Mouse (Mus musculus) ovary, adult 2 months (tissue): ENCODE measurements around the gene Cacna1g. TPM values are rescaled to one million over a fixed set of nuclear protein-coding genes. Genes with fewer than 3 reads are reported as not detected.

Experiments
- polyA plus RNA-seq: library from polyadenylated mRNA; depleted of rRNA; stranded (reverse); fragments of >200 nt; gene quantifications from 2 replicates; pipeline ENCODE4 v1.2.3, GENCODE M21; 2012; rRNA removed

The Cacna1g gene
- 30.4 and 39.4 TPM in 2 replicates for polyA plus RNA-seq

DNA sequence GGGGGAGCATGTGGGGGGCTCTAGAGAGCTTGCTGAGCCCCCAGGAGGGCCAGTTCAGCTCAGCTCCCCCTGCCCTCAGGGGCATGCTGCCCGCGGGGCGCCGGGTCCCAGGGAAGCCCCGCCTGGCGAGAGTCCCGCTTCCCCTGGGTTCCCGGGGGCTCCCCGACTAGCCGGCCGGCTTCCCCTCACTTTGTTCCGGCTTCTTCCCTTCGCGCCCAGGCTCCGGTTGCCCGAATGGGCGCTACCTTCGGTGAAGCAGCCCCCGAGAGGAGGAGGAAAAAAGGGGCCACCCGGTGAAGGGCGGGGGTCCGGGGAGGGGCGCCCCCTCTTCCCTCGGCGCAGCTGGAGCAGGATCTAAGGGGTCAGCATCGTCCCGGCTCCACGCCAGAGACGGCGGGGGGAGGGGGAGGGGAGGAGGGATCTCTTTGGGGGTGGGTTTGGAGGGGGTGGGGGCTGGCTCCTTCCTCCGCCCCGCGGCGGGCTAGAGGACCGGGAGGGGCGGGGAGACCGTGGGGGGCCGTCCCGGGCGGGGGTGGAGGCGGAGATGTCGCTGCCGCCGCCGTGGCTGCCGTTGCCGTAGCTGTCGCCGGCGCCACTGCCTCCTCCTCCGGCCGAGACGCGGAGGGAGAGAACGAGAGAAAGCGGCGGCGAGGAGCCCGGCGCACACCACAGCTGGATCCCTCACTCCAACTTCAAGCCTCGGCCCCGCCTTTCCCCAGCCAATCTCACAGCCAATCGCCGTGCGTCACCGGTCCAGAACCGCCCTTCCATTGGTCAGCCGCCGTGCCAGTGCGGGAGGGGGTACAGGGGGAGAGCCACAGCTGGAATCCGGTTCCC is at the start of gene Cacna1g:
TSS of gene Cacna1g (minus strand) at position 492 of the 837 bp plus-strand sequence.

DNA sequence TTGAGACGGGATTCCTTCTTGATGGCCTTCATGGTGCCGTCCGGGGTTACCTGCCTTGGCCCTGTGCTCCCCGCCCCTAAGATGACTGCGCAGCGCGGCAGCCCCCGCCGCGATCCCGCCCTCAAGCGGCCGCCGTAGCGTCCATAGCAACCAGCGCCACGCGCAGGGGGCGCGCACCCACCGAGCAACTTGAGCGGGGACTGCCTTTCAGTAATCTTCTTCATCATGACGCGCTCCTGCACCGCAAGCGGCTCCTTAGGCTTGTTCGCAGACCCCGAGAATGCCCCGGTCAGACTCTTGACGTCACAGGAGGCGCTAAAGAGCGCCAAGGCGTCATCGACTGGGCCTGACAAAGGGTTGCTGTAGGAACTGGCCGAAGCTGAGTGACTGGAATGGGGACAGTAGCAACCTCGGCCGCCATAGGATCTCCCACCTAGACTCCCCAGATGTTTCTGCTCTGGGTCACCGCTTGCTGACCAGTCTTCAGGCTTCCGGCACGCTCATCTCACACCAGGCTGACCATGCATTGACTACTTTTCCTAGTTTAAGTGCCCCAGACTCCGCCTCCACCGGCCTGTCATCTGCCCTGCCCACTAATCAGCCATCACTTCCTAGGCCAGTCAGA is 47.3 kb upstream of the Cacna1g start, which contains the start of gene Mycbpap:
TSS of gene Mycbpap (minus strand) at position 524 of the 625 bp plus-strand sequence.

DNA sequence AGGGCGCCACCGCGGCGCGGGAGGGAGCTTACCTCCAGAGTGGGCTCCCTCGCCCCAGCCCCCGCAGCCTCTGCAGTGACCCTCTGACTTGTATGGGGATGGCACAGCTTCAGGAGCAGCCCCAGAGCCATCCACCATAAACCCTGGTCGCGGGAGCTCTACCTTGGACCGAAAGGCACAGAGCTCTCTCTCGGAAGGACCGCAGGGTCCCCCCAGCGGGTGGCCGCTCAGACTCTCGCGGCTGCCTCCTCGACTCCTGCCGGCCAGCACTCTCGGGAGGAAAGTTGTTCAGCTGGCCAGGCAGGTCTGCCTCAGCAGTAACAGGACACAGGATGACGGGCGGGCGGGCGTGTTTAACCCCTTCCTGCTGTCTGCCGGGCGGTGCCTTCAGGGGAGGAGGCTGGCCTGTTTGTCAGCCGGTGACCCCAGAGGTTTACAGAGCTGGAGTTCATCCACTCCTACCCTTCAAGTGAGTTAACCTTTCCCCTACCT is 25.7 kb upstream of the Cacna1g start, which contains the start of gene Epn3:
TSS of gene Epn3 (minus strand) at position 314 of the 492 bp plus-strand sequence.

DNA sequence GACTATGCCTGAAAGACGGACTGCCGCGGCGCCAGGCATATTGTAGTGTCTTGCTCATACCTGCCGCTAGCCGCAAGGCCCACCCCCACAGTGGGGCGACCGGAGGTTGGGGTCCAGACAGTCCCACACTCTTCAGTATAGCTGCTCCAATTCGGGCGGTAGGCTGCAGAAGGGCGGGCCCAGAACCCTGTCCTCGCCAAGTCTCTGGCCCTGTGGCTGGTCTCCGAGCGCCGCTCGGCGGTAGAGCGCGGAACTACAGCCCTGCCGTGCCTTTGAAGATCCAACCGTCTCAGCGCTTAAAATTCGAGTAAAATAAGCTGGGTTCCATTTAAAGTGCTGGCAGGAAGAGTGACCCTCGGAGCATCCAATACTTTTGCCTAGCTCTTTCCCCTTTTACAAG is 12.0 kb upstream of the Cacna1g start, which contains the start of gene Spata20:
TSS of gene Spata20 (minus strand) at position 179 of the 400 bp plus-strand sequence.

DNA sequence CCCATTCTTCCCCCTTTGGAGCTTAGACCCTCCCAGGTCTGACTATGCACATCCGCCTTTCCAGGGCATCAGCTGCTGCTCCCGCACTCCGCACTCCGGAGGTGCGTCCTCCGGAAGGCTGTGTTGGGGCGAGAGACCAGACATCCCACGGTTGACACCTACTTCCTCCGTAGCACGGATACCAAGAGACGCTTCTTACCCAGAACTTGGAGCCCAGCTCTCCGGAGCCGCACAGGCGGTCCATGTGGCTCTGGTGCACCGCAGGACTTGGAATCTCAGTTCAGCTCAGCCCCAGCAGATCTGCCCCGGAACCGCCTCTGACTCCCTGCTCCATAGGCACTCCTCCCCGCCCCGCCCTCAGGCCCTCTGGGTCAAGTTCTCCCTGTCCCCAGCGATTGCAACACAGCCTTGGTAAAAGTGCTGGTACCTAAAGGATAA is 81.3 kb downstream of the Cacna1g start, which contains the start of gene Abcc3:
TSS of gene Abcc3 (minus strand) at position 326 of the 438 bp plus-strand sequence.

Other genes with a start within 250 kb of the Cacna1g start
- 4.3 and 5.1 TPM in 2 replicates for gene Wfikkn2, start 228.2 kb downstream of the Cacna1g start, polyA plus RNA-seq
- not detected in 2 replicates for gene Gm21885, start 192.3 kb downstream of the Cacna1g start, polyA plus RNA-seq
- gene Luc7l3, start 152.2 kb downstream of the Cacna1g start, polyA plus RNA-seq: 3.8 and 5.8 TPM in 2 replicates
- 119 and 133 TPM in 2 replicates for gene Ankrd40, start 146.2 kb downstream of the Cacna1g start, polyA plus RNA-seq
- gene Abcc3, start 81.2 kb downstream of the Cacna1g start, polyA plus RNA-seq: 21.6 and 23.3 TPM in 2 replicates
- gene Spata20, start 12.0 kb upstream of the Cacna1g start, polyA plus RNA-seq: 0.06 and 1.0 TPM in 2 replicates
- 18.8 and 20.7 TPM in 2 replicates for gene Epn3, start 25.8 kb upstream of the Cacna1g start, polyA plus RNA-seq
- gene Mycbpap, start 47.5 kb upstream of the Cacna1g start, polyA plus RNA-seq: 6.4 and 7.8 TPM in 2 replicates
- gene Rsad1, start 75.1 kb upstream of the Cacna1g start, polyA plus RNA-seq: 31.0 and 34.1 TPM in 2 replicates
- gene Chad, start 90.8 kb upstream of the Cacna1g start, polyA plus RNA-seq: 2.3 and 3.2 TPM in 2 replicates
- 54.3 and 58.9 TPM in 2 replicates for gene Acsf2, start 127.7 kb upstream of the Cacna1g start, polyA plus RNA-seq
- gene Lrrc59, start 155.6 kb upstream of the Cacna1g start, polyA plus RNA-seq: 91.4 and 100 TPM in 2 replicates
- 30.0 and 39.0 TPM in 2 replicates for gene Mrpl27, start 179.6 kb upstream of the Cacna1g start, polyA plus RNA-seq
- gene Eme1, start 179.8 kb upstream of the Cacna1g start, polyA plus RNA-seq: 2.6 and 3.4 TPM in 2 replicates
- gene Xylt2, start 203.3 kb upstream of the Cacna1g start, polyA plus RNA-seq: 68.4 and 78.0 TPM in 2 replicates
- not detected in 2 replicates for gene Gm11541, start 230.3 kb upstream of the Cacna1g start, polyA plus RNA-seq